18 mouse cellular contexts compared by ENCODE assay signal in genomic region chr6:99097191-99097590, GRCm38 (mm10).
DNase-seq lines count a peak whose midpoint lies in the region; ATAC-seq and TF ChIP-seq lines count a peak whose summit lies in the region.
"Had no signal": no experiment of that assay in that cellular context is flagged by ENCODE, and none has a peak within 500 bp of the region (broad histone marks: within the 10 kb centered on the region; RNA-seq: fewer than 3 reads in every experiment).

No protein-coding gene starts in this region.

- ATAC-seq in forebrain, postnatal 0 days: peak; percentile 71
- no peak for ATAC-seq in forebrain, embryonic 16.5 days
- no peak for ATAC-seq in kidney, embryonic 15.5 days (replicated peaks; ENCODE audit: low FRiP score)
- peak; percentile 21 for ATAC-seq in midbrain, embryonic 15.5 days (replicated peaks)
- ATAC-seq: hindbrain, postnatal 0 days had no signal

- TF ChIP-seq CTCF in forebrain, postnatal 0 days (IDR thresholded peaks at IDR 0.05; ENCODE audit: low read depth): no peak
- TF ChIP-seq CTCF in brain, embryonic 14.5 days (IDR thresholded peaks at IDR 0.05; ENCODE audit: borderline replicate concordance, extremely low read depth, insufficient read depth, insufficient read length): no peak

- H3K9me3 ChIP-seq in forebrain, postnatal 0 days (ENCODE audit: low read length): no peaks in the 10 kb centered on the region
- H3K9me3 ChIP-seq in forebrain, embryonic 16.5 days (ENCODE audit: control insufficient read depth, low read length): no peaks in the 10 kb centered on the region
- no peaks in the 10 kb centered on the region for H3K9me3 ChIP-seq in kidney, embryonic 15.5 days (replicated peaks)
- no peaks in the 10 kb centered on the region for H3K9me3 ChIP-seq in midbrain, embryonic 15.5 days
- H3K9me3 ChIP-seq: limb, embryonic 15.5 days had no signal

- TF ChIP-seq POLR2A in brain, embryonic 14.5 days (IDR thresholded peaks at IDR 0.05; ENCODE audit: borderline replicate concordance, extremely low read depth, insufficient read depth, insufficient read length, poor library complexity, severe bottlenecking): no peak

- H3K4me1 ChIP-seq in forebrain, postnatal 0 days (ENCODE audit: insufficient read depth): peaks cover 7% of the 10 kb centered on the region
- H3K4me1 ChIP-seq in forebrain, embryonic 16.5 days (replicated peaks; ENCODE audit: control insufficient read depth, insufficient read depth, low read length): peaks cover 25% of the 10 kb centered on the region
- peaks cover 76% of the 10 kb centered on the region for H3K4me1 ChIP-seq in kidney, embryonic 15.5 days
- H3K4me1 ChIP-seq in midbrain, embryonic 15.5 days: peaks cover 31% of the 10 kb centered on the region

- H3K27ac ChIP-seq in forebrain, postnatal 0 days (ENCODE audit: low read depth, low read length): peak overlapping the region; percentile 69
- H3K27ac ChIP-seq in forebrain, embryonic 16.5 days (ENCODE audit: low read length): no peak overlapping the region; the same call in none of the 2 replicates
- H3K27ac ChIP-seq in kidney, embryonic 15.5 days: 0 out of 2 replicates have a peak overlapping the region, but pooled peaks have one; percentile 37
- H3K27ac ChIP-seq in midbrain, embryonic 15.5 days: no peak overlapping the region
- H3K27ac ChIP-seq: hindbrain, postnatal 0 days; left cerebral cortex, adult 2 months; limb, embryonic 15.5 days had no signal

- 44% methylated on average over 7 of the region's 7 CpGs for WGBS in forebrain, postnatal 0 days
- 45% methylated on average over 7 of the region's 7 CpGs for WGBS in forebrain, embryonic 16.5 days
- 53% methylated on average over 7 of the region's 7 CpGs for WGBS in kidney, embryonic 15.5 days
- 22% methylated on average over 7 of the region's 7 CpGs for WGBS in midbrain, embryonic 15.5 days

- no peaks in the 10 kb centered on the region for H3K27me3 ChIP-seq in forebrain, postnatal 0 days (ENCODE audit: insufficient read depth, low read length)
- no peaks in the 10 kb centered on the region for H3K27me3 ChIP-seq in forebrain, embryonic 16.5 days (replicated peaks; ENCODE audit: control insufficient read depth, insufficient read depth, low read length)
- H3K27me3 ChIP-seq in kidney, embryonic 15.5 days: no peaks in the 10 kb centered on the region
- no peaks in the 10 kb centered on the region; the same call in 1 of the 2 replicates for H3K27me3 ChIP-seq in midbrain, embryonic 15.5 days (replicated peaks)
- H3K27me3 ChIP-seq: limb, embryonic 15.5 days had no signal

- no peak overlapping the region for H3K9ac ChIP-seq in forebrain, postnatal 0 days
- H3K9ac ChIP-seq in forebrain, embryonic 16.5 days (replicated peaks; ENCODE audit: low read depth, low read length): no peak overlapping the region
- H3K9ac ChIP-seq in kidney, embryonic 15.5 days: no peak overlapping the region
- H3K9ac ChIP-seq in midbrain, embryonic 15.5 days: no peak overlapping the region
- H3K9ac ChIP-seq: limb, embryonic 15.5 days had no signal

- H3K4me2 ChIP-seq in forebrain, postnatal 0 days (ENCODE audit: low read depth): 0 out of 2 replicates have a peak overlapping the region, but pooled peaks have one; percentile 3
- H3K4me2 ChIP-seq in forebrain, embryonic 16.5 days (ENCODE audit: low read length): no peak overlapping the region
- no peak overlapping the region for H3K4me2 ChIP-seq in kidney, embryonic 15.5 days
- peak overlapping the region; percentile 9; the same call in 1 of the 2 replicates for H3K4me2 ChIP-seq in midbrain, embryonic 15.5 days
- H3K4me2 ChIP-seq: limb, embryonic 15.5 days had no signal

- no peak overlapping the region for H3K4me3 ChIP-seq in forebrain, postnatal 0 days (ENCODE audit: low read depth, low read length)
- H3K4me3 ChIP-seq in forebrain, embryonic 16.5 days (replicated peaks; ENCODE audit: low read length): no peak overlapping the region
- no peak overlapping the region for H3K4me3 ChIP-seq in kidney, embryonic 15.5 days (replicated peaks)
- H3K4me3 ChIP-seq in midbrain, embryonic 15.5 days: no peak overlapping the region
- H3K4me3 ChIP-seq: left cerebral cortex, adult 2 months; limb, embryonic 15.5 days had no signal

- DNase-seq in forebrain, postnatal 0 days: no peak
- no peak for DNase-seq in kidney, postnatal 36 days
- peak; percentile 74 for DNase-seq in brain, embryonic 14.5 days (ENCODE audit: low read depth)
- DNase-seq in adrenal gland, postnatal 25 days: no peak
- DNase-seq in B cell, adult 2 months: no peak
- DNase-seq: adrenal gland, postnatal 10 days; cerebellum, adult 11-12 months; gastrocnemius, postnatal 10 days; kidney, postnatal 25 days; lung, postnatal 4 days; spleen, adult 18-20 months; thymus, postnatal 36 days had no signal

- no peaks in the 10 kb centered on the region for H3K36me3 ChIP-seq in forebrain, postnatal 0 days (ENCODE audit: insufficient read depth)
- H3K36me3 ChIP-seq in forebrain, embryonic 16.5 days (ENCODE audit: control insufficient read depth, insufficient read depth): no peaks in the 10 kb centered on the region
- no peaks in the 10 kb centered on the region for H3K36me3 ChIP-seq in kidney, embryonic 15.5 days
- no peaks in the 10 kb centered on the region for H3K36me3 ChIP-seq in midbrain, embryonic 15.5 days (replicated peaks)
- H3K36me3 ChIP-seq: limb, embryonic 15.5 days had no signal

Comparison
In these comparisons a context has a peak if more than half of its experiments do, and no peak if none do; other contexts are left out.
1. ATAC-seq: peak in forebrain, postnatal 0 days (single experiment) and midbrain, embryonic 15.5 days (single experiment); none in forebrain, embryonic 16.5 days (single experiment) and kidney, embryonic 15.5 days (single experiment).
2. H3K27ac ChIP-seq: peak in forebrain, postnatal 0 days (single experiment) and kidney, embryonic 15.5 days (single experiment); none in forebrain, embryonic 16.5 days (single experiment) and midbrain, embryonic 15.5 days (single experiment).
3. H3K4me2 ChIP-seq: peak in forebrain, postnatal 0 days (single experiment) and midbrain, embryonic 15.5 days (single experiment); none in forebrain, embryonic 16.5 days (single experiment) and kidney, embryonic 15.5 days (single experiment).